Mouse (Mus musculus) intestine, embryonic 15.5 days (tissue): Measurements from ENCODE around the gene Ppard. TPM values are rescaled to one million over a fixed set of nuclear protein-coding genes. Genes with fewer than 3 reads are reported as not detected.

Source experiments
- polyA plus RNA-seq: library from polyadenylated mRNA; unstranded; fragments of >200 nt; fragmentation: Nextera tagmentation; extraction: Ambion mirVana; gene quantifications from 2 replicates; pipeline ENCODE4 v1.2.1, GENCODE M21; 2015

The Ppard gene
- polyA plus RNA-seq, 1 experiment from 2014 or later: 1.8 TPM

Other genes with a start within 250 kb of the Ppard start
- gene Tcp11, start 152.1 kb upstream of the Ppard start, polyA plus RNA-seq: 1.2 and 1.6 TPM in 2 replicates
- gene Scube3, start 90.6 kb upstream of the Ppard start, polyA plus RNA-seq: 2.0 and 2.5 TPM in 2 replicates
- gene Zfp523, start 55.6 kb upstream of the Ppard start, polyA plus RNA-seq: 25.7 and 28.1 TPM in 2 replicates
- 3.4 and 4.3 TPM in 2 replicates for gene Def6, start 24.9 kb upstream of the Ppard start, polyA plus RNA-seq
- 22.7 and 29.8 TPM in 2 replicates for gene Fance, start 80.8 kb downstream of the Ppard start, polyA plus RNA-seq
- gene Rpl10a, start 95.8 kb downstream of the Ppard start, polyA plus RNA-seq: 639 and 690 TPM in 2 replicates
- gene Tead3, start 118.1 kb downstream of the Ppard start, polyA plus RNA-seq: 8.9 and 10.0 TPM in 2 replicates
- 3.6 and 4.1 TPM in 2 replicates for gene Tulp1, start 132.5 kb downstream of the Ppard start, polyA plus RNA-seq